1 mouse cellular context compared by ENCODE assay signal in the genomic region with DNA sequence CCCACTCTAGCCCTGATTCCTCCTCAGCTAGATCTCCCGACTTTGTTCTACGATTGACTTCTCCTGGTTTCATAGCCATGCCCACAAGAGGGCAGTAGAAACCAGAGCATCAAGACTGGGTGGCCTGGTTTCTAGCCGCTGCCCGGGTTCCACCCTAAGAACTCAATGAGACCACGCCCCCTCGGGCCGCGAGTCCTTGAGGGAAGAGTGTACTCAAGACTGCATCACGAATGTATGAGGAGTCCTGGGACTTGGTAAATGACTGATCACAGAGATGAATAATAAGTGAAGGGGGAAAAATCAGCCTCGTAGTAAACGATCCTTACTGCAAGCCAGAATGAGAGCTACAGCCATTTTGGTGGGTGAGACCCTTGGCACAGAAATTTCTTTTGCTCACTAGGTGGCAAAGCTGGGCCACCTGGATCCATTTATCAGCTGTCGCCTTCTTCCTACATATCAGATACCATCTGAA.
A peak's percentile ranks its signal among the peaks of the same experiment; 100 is the strongest.
TF ChIP-seq lines count a peak whose summit lies in the region.

No protein-coding gene starts in this region.

TF ChIP-seq in MEL, 35 proteins besides CTCF, POLR2A, EP300 and RAD21:
- peak; percentile 66; the same call in 1 of the 2 replicates for TF ChIP-seq MXI1 (IDR thresholded peaks at IDR 0.05; ENCODE audit: low read depth, low read length)
- TF ChIP-seq TAL1 (IDR thresholded peaks at IDR 0.05; ENCODE audit: low read length) = no peak
- TF ChIP-seq TBP (IDR thresholded peaks at IDR 0.05; ENCODE audit: low read depth, low read length) = no peak
- TF ChIP-seq ETS1 (IDR thresholded peaks at IDR 0.05; ENCODE audit: low read depth, low read length) = no peak
- TF ChIP-seq ELF1 (IDR thresholded peaks at IDR 0.05; ENCODE audit: low read depth, low read length) = peak; percentile 20; the same call in 1 of the 2 replicates
- peak; percentile 89 for TF ChIP-seq SIN3A (IDR thresholded peaks at IDR 0.05; ENCODE audit: low read length)
- peak; percentile 69 for TF ChIP-seq BHLHE40 (IDR thresholded peaks at IDR 0.05; ENCODE audit: borderline replicate concordance, low read depth, low read length)
- peak; percentile 42; the same call in 1 of the 2 replicates for TF ChIP-seq ZNF384 (IDR thresholded peaks at IDR 0.05; ENCODE audit: low read depth, low read length)
- peak; percentile 99 for TF ChIP-seq ZC3H11A (IDR thresholded peaks at IDR 0.05; ENCODE audit: low read depth, low read length)
- peak; percentile 99 for TF ChIP-seq SMC3 (IDR thresholded peaks at IDR 0.05; ENCODE audit: low read depth, low read length)
- TF ChIP-seq MAX (IDR thresholded peaks at IDR 0.05; ENCODE audit: low read length) = 0 out of 2 replicates have a peak, but pooled peaks have one; percentile 9
- TF ChIP-seq ZMIZ1 (IDR thresholded peaks at IDR 0.05; ENCODE audit: low read depth, low read length) = peak; percentile 58; the same call in 1 of the 2 replicates
- peak; percentile 67 for TF ChIP-seq HCFC1 (IDR thresholded peaks at IDR 0.05; ENCODE audit: low read depth, low read length)
- peak; percentile 86; the same call in 1 of the 2 replicates for TF ChIP-seq MAZ (IDR thresholded peaks at IDR 0.05; ENCODE audit: low read depth, low read length)
- peak; percentile 37; the same call in 1 of the 2 replicates for TF ChIP-seq TCF12 (IDR thresholded peaks at IDR 0.05; ENCODE audit: low read depth, low read length)
- 0 out of 2 replicates have a peak, but pooled peaks have one; percentile 10 for TF ChIP-seq NRF1 (IDR thresholded peaks at IDR 0.05; ENCODE audit: insufficient read depth, low read depth, low read length, poor library complexity, severe bottlenecking)
- no peak for TF ChIP-seq MEF2A (IDR thresholded peaks at IDR 0.05; ENCODE audit: extremely low read depth, insufficient replicate concordance, low read depth, low read length, poor library complexity, severe bottlenecking)
- peak; percentile 62; the same call in 1 of the 2 replicates for TF ChIP-seq MYC (IDR thresholded peaks at IDR 0.05; ENCODE audit: low read depth, low read length)
- TF ChIP-seq NELFE (IDR thresholded peaks at IDR 0.05; ENCODE audit: low read depth, low read length) = no peak
- no peak for TF ChIP-seq CHD1 (IDR thresholded peaks at IDR 0.05; ENCODE audit: low read depth, low read length)
